Mouse (Mus musculus) liver, embryonic 16.5 days (tissue): ENCODE data around the gene Arpc2. TPM values are rescaled to one million over a fixed set of nuclear protein-coding genes. Genes with fewer than 3 reads are reported as not detected.

Source experiments
- ATAC-seq: fragments of 200-750 bp; cut with Nextera tagmentation; 2 replicates; pipeline ENCODE4 v1.8.0; 2017; ENCODE audit warnings: low read depth, mild to moderate bottlenecking, moderate number of reproducible peaks, moderate library complexity
- H3K27ac ChIP-seq: fragments of 300-500 bp; sonication (generic); 2 replicates; pipeline ENCODE4 v1.5.1; 2014; ENCODE audit warnings: mild to moderate bottlenecking, low read length
- H3K27me3 ChIP-seq: fragments of 300-500 bp; sonication (generic); 2 replicates; pipeline ENCODE4 v1.6.1; 2014; ENCODE audit warnings: low read depth, low read length, mixed read lengths; ENCODE audit not compliant: control insufficient read depth, insufficient read depth
- H3K36me3 ChIP-seq: fragments of 300-500 bp; sonication (generic); 2 replicates; pipeline ENCODE4 v1.6.1; 2014; ENCODE audit warnings: mild to moderate bottlenecking; ENCODE audit not compliant: control insufficient read depth, insufficient read depth
- H3K4me1 ChIP-seq: fragments of 300-500 bp; sonication (generic); 2 replicates; pipeline ENCODE4 v1.6.1; 2014; ENCODE audit warnings: low read depth, low read length, mixed read lengths; ENCODE audit not compliant: control insufficient read depth
- H3K4me2 ChIP-seq: fragments of 300-500 bp; sonication (generic); 2 replicates; pipeline ENCODE4 v1.6.1; 2014; ENCODE audit warnings: low read depth, low read length, mixed read lengths
- H3K4me3 ChIP-seq: fragments of 300-500 bp; sonication (generic); 2 replicates; pipeline ENCODE4 v1.5.1; 2014; ENCODE audit warnings: low read depth, mild to moderate bottlenecking, low read length
- H3K9ac ChIP-seq: fragments of 300-500 bp; sonication (generic); 2 replicates; pipeline ENCODE4 v1.6.1; 2014; ENCODE audit warnings: low read depth, low read length
- H3K9me3 ChIP-seq: fragments of 300-500 bp; sonication (generic); replicated peaks from 2 replicates; pipeline ENCODE4 v1.6.1; 2016; ENCODE audit warnings: low read length; ENCODE audit not compliant: control insufficient read depth
- WGBS: fragments of 180-500 bp; shearing (Covaris S2); extraction: QIAGEN DNeasy Blood & Tissue Kit; methylation state at CpG from one replicate; pipeline ENCODE4 v1.1.7; 2014; ENCODE audit not compliant: insufficient replicate concordance; 5-methylcytosine and 5-hydroxymethylcytosine counted together
- polyA plus RNA-seq: library from polyadenylated mRNA; unstranded; fragments of >200 nt; fragmentation: Nextera tagmentation; extraction: Ambion mirVana; gene quantifications from 2 replicates; pipeline ENCODE4 v1.2.1, GENCODE M21; 2015

Gene Arpc2
- polyA plus RNA-seq, 1 experiment from 2014 or later: 181 TPM

DNA sequence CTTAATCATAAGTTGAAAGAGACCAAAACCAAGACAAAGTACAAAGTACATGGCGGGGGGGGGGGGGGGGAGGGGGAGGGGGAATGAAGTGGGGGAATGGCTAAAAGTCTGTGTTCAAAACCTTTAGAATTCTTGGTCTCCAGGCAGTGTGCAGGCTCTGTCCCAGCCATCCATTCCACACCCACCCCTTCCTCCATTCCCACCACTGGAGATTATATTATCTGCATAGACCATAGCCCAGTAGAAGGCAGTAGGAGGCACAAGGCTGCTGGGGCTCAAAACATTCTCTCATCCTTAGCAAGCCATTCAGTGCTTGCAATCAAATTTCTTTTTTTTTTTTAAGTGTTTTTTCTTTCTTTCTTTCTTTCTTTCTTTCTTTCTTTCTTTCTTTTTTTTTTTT lies 4.9 kb upstream of the Arpc2 start:
- H3K4me2 ChIP-seq: no peak overlapping the region
- no peak for ATAC-seq
- no peaks in the 10 kb centered on the region for H3K9me3 ChIP-seq
- H3K9ac ChIP-seq: no peak overlapping the region
- WGBS: no CpG with 5 or more reads among the region's 1 CpGs
- H3K4me3 ChIP-seq: no peak overlapping the region
- no peaks in the 10 kb centered on the region for H3K27me3 ChIP-seq
- no peak overlapping the region for H3K27ac ChIP-seq
- H3K36me3 ChIP-seq: no peaks in the 10 kb centered on the region
- peaks cover 9% of the 10 kb centered on the region; the same call in 1 of the 2 replicates for H3K4me1 ChIP-seq

DNA sequence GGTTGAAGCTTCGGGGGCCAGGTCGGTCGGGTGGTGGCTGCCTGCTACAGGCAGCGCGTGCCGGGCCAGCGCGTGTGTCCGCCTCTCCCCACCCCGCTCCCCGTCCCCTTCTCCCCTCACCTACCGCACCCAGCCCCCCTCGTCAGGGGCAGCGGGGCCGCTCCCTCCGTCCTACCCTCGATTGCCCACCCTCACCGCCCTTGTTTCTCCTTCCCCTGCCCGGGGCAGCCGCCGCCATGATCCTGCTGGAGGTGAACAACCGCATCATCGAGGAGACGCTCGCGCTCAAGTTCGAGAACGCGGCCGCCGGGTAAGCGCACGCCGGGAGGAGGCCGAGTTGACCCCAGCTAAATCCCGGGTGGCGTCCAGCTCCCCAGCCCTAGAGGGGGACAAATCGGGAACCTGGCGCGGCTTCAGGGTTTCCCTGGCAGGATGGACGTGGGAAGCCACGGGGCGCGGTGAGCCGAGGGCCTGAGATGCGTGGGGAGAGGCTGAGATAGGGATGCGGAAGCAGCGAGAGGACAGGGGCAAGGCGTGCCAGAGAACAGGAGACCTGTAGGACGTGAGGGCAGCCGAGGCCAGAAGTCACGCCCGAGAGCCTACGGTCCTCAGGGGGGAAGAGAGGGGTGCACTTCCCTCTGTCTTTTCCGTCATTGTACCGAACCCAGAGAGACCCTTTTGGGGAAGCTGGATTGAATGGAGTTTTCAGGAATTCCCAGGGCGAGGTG lies 870 bp downstream of the Arpc2 start:
- Histone ChIP-seq H3K9ac (peak overlapping the region; percentile 99), H3K9me3 (no peaks in the 10 kb centered on the region), H3K27me3 (no peaks in the 10 kb centered on the region), H3K4me2 (peak overlapping the region; percentile 76), H3K4me1 (peaks cover 42% of the 10 kb centered on the region), H3K36me3 (no peaks in the 10 kb centered on the region), H3K27ac (peak overlapping the region; percentile 97), H3K4me3 (peak overlapping the region; percentile 98)
- ATAC-seq: peak; percentile 64
- WGBS: under 1% methylated on average over 53 of the region's 57 CpGs

DNA sequence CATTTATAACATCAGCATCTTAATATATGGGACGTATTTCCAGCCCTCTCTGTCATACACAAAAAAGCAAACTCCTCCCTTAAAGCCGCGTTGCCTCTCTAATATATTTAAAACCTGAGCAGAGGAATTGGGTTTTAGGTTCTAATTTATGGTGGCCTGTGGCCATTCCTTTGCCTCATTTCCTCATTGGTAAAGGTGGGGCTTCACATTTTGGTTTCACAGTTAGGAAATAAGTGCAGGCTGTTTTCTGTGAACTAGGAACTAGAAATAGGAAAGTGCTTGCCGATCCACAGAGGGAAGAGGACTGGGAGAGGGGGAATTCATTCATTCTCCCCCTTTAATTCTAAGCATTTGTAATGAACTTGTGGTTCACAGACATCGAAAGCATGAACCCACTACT lies 1.8 kb downstream of the Arpc2 start:
- H3K27ac ChIP-seq: peak overlapping the region; percentile 97

DNA sequence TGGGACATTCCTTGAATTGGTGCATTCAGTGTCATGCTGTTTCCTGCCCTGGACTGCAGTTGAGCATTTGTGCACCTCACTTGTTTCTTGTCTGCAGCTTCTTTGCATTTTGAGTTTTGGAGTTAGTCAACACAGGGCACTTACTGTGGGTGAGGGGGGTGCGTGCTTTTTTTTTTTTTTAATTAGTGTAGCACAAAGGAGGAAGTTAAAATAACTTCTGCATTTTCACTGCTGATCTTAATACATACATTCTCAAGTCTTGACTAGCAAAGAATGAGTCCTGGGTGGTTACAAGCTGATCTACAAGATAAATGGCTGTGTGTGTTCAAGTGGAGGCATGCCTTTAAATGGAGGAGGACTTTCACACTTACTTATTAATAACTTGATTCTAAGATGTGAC lies 2.3 kb downstream of the Arpc2 start:
- Histone ChIP-seq H3K9me3 (no peaks in the 10 kb centered on the region), H3K4me1 (peaks cover 42% of the 10 kb centered on the region), H3K9ac (peak overlapping the region; percentile 99), H3K27ac (peak overlapping the region; percentile 97), H3K27me3 (no peaks in the 10 kb centered on the region), H3K4me2 (peak overlapping the region; percentile 76), H3K4me3 (peak overlapping the region; percentile 98), H3K36me3 (no peaks in the 10 kb centered on the region)
- ATAC-seq: no peak
- 7% methylated on average over 1 of the region's 1 CpGs for WGBS

More for the DNA sequence above, 1.8 kb downstream of the Arpc2 start:
- Histone ChIP-seq H3K27me3 (no peaks in the 10 kb centered on the region), H3K9me3 (no peaks in the 10 kb centered on the region), H3K4me3 (peak overlapping the region; percentile 98), H3K4me2 (peak overlapping the region; percentile 76), H3K36me3 (no peaks in the 10 kb centered on the region), H3K9ac (peak overlapping the region; percentile 99), H3K4me1 (peaks cover 42% of the 10 kb centered on the region)
- WGBS: 4% methylated on average over 5 of the region's 5 CpGs
- no peak for ATAC-seq

- H3K36me3 ChIP-seq: no peaks in the 10 kb centered on the region
- ATAC-seq: peak; percentile 44
- no peaks in the 10 kb centered on the region for H3K27me3 ChIP-seq
- 10% methylated on average over 7 of the region's 7 CpGs for WGBS
- peaks cover 47% of the 10 kb centered on the region for H3K4me1 ChIP-seq
- no peaks in the 10 kb centered on the region for H3K9me3 ChIP-seq
- peak overlapping the region; percentile 98 for H3K4me3 ChIP-seq
- peak overlapping the region; percentile 76 for H3K4me2 ChIP-seq
- H3K27ac ChIP-seq: peak overlapping the region; percentile 97
- peak overlapping the region; percentile 47; the same call in 1 of the 2 replicates for H3K9ac ChIP-seq
These were observed 3.3 kb downstream of the Arpc2 start for GRCm38 (mm10) chr1:74239162-74239561.

DNA sequence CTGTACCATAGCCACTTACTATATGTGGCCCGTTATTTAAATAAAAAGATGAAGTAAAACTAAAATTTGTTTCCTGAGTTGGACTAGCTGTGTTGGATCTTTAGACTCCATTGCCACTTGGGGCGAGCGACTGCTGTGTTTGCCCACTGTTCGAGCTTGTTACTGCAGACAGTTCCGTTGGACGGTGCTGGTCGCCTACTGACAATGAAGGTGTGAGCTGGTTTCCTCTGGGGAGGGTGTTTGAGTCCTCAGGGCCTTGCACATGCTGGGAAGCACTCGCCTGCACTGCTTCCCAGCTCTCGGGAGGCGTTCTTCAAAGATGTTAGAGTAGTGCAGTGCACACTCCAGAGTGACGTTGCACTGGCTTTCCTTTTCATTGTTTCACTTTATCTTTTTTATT lies 3.7 kb downstream of the Arpc2 start:
- H3K36me3 ChIP-seq: no peaks in the 10 kb centered on the region
- H3K4me3 ChIP-seq: peak overlapping the region; percentile 98
- no peaks in the 10 kb centered on the region for H3K9me3 ChIP-seq
- peaks cover 47% of the 10 kb centered on the region for H3K4me1 ChIP-seq
- no peak for ATAC-seq
- H3K9ac ChIP-seq: peak overlapping the region; percentile 13; the same call in 1 of the 2 replicates
- peak overlapping the region; percentile 97 for H3K27ac ChIP-seq
- no peaks in the 10 kb centered on the region for H3K27me3 ChIP-seq
- WGBS: 17% methylated on average over 11 of the region's 11 CpGs
- H3K4me2 ChIP-seq: peak overlapping the region; percentile 76

GRCm38 (mm10) chr1:74240311-74240710 lies 4.4 kb downstream of the Arpc2 start:
- no peak overlapping the region for H3K4me3 ChIP-seq
- no peaks in the 10 kb centered on the region for H3K27me3 ChIP-seq
- H3K27ac ChIP-seq: no peak overlapping the region; the same call in 1 of the 2 replicates
- H3K36me3 ChIP-seq: no peaks in the 10 kb centered on the region
- 47% methylated on average over 6 of the region's 6 CpGs for WGBS
- H3K9ac ChIP-seq: no peak overlapping the region
- ATAC-seq: no peak
- peaks cover 47% of the 10 kb centered on the region for H3K4me1 ChIP-seq
- H3K9me3 ChIP-seq: no peaks in the 10 kb centered on the region
- 0 out of 2 replicates have a peak overlapping the region, but pooled peaks have one; percentile 76 for H3K4me2 ChIP-seq

GRCm38 (mm10) chr1:74240832-74241231 lies 4.9 kb downstream of the Arpc2 start:
- no peaks in the 10 kb centered on the region for H3K27me3 ChIP-seq
- no peak overlapping the region for H3K9ac ChIP-seq
- no peak overlapping the region for H3K4me3 ChIP-seq
- ATAC-seq: no peak
- no peaks in the 10 kb centered on the region for H3K36me3 ChIP-seq
- WGBS: 47% methylated on average over 4 of the region's 4 CpGs
- no peaks in the 10 kb centered on the region for H3K9me3 ChIP-seq
- H3K4me1 ChIP-seq: peaks cover 42% of the 10 kb centered on the region
- no peak overlapping the region; the same call in 1 of the 2 replicates for H3K27ac ChIP-seq
- peak overlapping the region; percentile 5; the same call in 1 of the 2 replicates for H3K4me2 ChIP-seq

DNA sequence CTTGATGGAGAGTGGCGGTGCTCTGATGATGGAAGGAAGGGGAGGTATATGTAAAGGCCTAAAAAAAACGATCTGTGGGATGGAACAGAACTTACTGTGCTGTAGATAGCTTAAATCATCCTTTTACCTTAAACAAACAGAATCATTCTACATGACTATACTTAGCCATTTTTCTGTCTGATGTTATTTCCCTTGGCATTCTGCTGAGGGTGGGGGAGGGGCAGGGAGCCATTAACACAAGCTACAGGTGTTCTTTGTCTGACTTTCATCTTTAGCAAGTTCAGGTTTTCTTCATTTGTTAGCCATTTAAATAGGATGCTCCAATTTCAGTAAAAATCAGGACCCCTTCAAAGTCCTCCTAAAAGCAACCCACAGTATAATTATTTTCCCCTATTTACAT lies 9.6 kb downstream of the Arpc2 start:
- Histone ChIP-seq H3K27ac (no peak overlapping the region), H3K4me3 (no peak overlapping the region), H3K9ac (no peak overlapping the region), H3K9me3 (no peaks in the 10 kb centered on the region), H3K4me2 (no peak overlapping the region), H3K36me3 (peaks cover 5% of the 10 kb centered on the region; the same call in 1 of the 2 replicates), H3K27me3 (no peaks in the 10 kb centered on the region), H3K4me1 (peaks cover 27% of the 10 kb centered on the region)
- 57% methylated on average over 2 of the region's 2 CpGs for WGBS
- ATAC-seq: no peak
